Mouse (Mus musculus) layer of hippocampus, adult 8-10 months (tissue): ENCODE data around the gene Lrch1. TPM values are rescaled to one million over a fixed set of nuclear protein-coding genes. Genes with fewer than 3 reads are reported as not detected.

Experiments
- DNase-seq, 2 experiments: peaks; one replicate each; pipeline ENCODE4 v3.0.0; 2022; ENCODE audit warnings: low spot score in 2 of 2
- total RNA-seq, 4 experiments: library from RNA; stranded (reverse); gene quantifications; 2 replicates each; pipeline ENCODE4 v1.2.4; 2022

Lrch1 gene
- 10 to 100 TPM; 14.8 to 43.1 (median 18.3) TPM for total RNA-seq

- peak; percentile 59 to 73 for DNase-seq
Measured at GRCm38 (mm10) chr14:74947376-74948013, at the start of gene Lrch1. Lrch1 (minus strand) TSS chr14:74947876.

- no peak for DNase-seq
Measured at GRCm38 (mm10) chr14:74997041-74997440, 49.4 kb upstream of the Lrch1 start.

- DNase-seq, result no peak
Measured at GRCm38 (mm10) chr14:74996556-74996955, 48.9 kb upstream of the Lrch1 start.

GRCm38 (mm10) chr14:74990504-74990903 lies 42.8 kb upstream of the Lrch1 start:
- no peak for DNase-seq

GRCm38 (mm10) chr14:74989909-74990308 lies 42.2 kb upstream of the Lrch1 start:
- no peak for DNase-seq

- DNase-seq, result no peak
Measured at GRCm38 (mm10) chr14:74989322-74989721, 41.6 kb upstream of the Lrch1 start.

GRCm38 (mm10) chr14:74986527-74986926 lies 38.9 kb upstream of the Lrch1 start:
- no peak for DNase-seq

GRCm38 (mm10) chr14:74985658-74986057 lies 38.0 kb upstream of the Lrch1 start:
- DNase-seq, result no peak

GRCm38 (mm10) chr14:74984817-74985391 lies 37.2 kb upstream of the Lrch1 start:
- DNase-seq, result peak in 1 of 2 experiments; percentile 13

- DNase-seq, result no peak
Measured at GRCm38 (mm10) chr14:74983079-74983478, 35.4 kb upstream of the Lrch1 start.

- no peak for DNase-seq
Measured at GRCm38 (mm10) chr14:74981016-74981415, 33.3 kb upstream of the Lrch1 start.

- no peak for DNase-seq
Measured at GRCm38 (mm10) chr14:74976972-74977371, 29.3 kb upstream of the Lrch1 start.

- DNase-seq, result no peak
Measured at GRCm38 (mm10) chr14:74974136-74974651, 26.5 kb upstream of the Lrch1 start.

- no peak for DNase-seq
Measured at GRCm38 (mm10) chr14:74972687-74973086, 25.0 kb upstream of the Lrch1 start.

GRCm38 (mm10) chr14:74972216-74972615 lies 24.5 kb upstream of the Lrch1 start:
- no peak for DNase-seq

GRCm38 (mm10) chr14:74963402-74963764 lies 15.7 kb upstream of the Lrch1 start:
- DNase-seq, result no peak

GRCm38 (mm10) chr14:74962713-74963401 lies 15.2 kb upstream of the Lrch1 start:
- DNase-seq, result no peak

- DNase-seq, result no peak
Measured at GRCm38 (mm10) chr14:74960568-74960967, 12.9 kb upstream of the Lrch1 start.

GRCm38 (mm10) chr14:74956702-74957101 lies 9.0 kb upstream of the Lrch1 start:
- DNase-seq, result no peak

- no peak for DNase-seq
Measured at GRCm38 (mm10) chr14:74956234-74956633, 8.6 kb upstream of the Lrch1 start.

- peak; percentile 33 to 63 for DNase-seq
Measured at GRCm38 (mm10) chr14:74948426-74949240, 957 bp upstream of the Lrch1 start.

- DNase-seq, result no peak
Measured at GRCm38 (mm10) chr14:74948014-74948396, 329 bp upstream of the Lrch1 start.
